Mouse (Mus musculus) kidney, postnatal 0 days (tissue): ENCODE data around the gene Fam98a. TPM values are rescaled to one million over a fixed set of nuclear protein-coding genes. Genes with fewer than 3 reads are reported as not detected.

Experiments
- ATAC-seq: fragments of 200-750 bp; cut with Nextera tagmentation; replicated peaks from 2 replicates; pipeline ENCODE4 v1.8.0; 2017; ENCODE audit warnings: low read depth, moderate number of reproducible peaks, moderate TSS enrichment, moderate library complexity; ENCODE audit not compliant: low FRiP score
- DNase-seq: peaks from one replicate; pipeline ENCODE4 v3.0.0-alpha.2; 2016; ENCODE audit warnings: low spot score
- H3K27ac ChIP-seq: fragments of 300-500 bp; sonication (generic); 2 replicates; pipeline ENCODE4 v1.5.1; 2014; ENCODE audit warnings: mild to moderate bottlenecking
- H3K27me3 ChIP-seq: fragments of 300-500 bp; sonication (generic); 2 replicates; pipeline ENCODE4 v1.6.1; 2014; ENCODE audit warnings: low read length, mixed read lengths; ENCODE audit not compliant: insufficient read depth
- H3K36me3 ChIP-seq: fragments of 300-500 bp; sonication (generic); 2 replicates; pipeline ENCODE4 v1.6.1; 2014; ENCODE audit warnings: low read length, mixed read lengths; ENCODE audit not compliant: insufficient read depth
- H3K4me1 ChIP-seq: fragments of 300-500 bp; sonication (generic); replicated peaks from 2 replicates; pipeline ENCODE4 v1.6.1; 2014; ENCODE audit warnings: antibody characterized with exemption, low read length, mixed read lengths; ENCODE audit not compliant: insufficient read depth
- H3K4me2 ChIP-seq: fragments of 300-500 bp; sonication (generic); 2 replicates; pipeline ENCODE4 v1.6.1; 2014; ENCODE audit warnings: mild to moderate bottlenecking, low read length, moderate library complexity, mixed read lengths
- H3K4me3 ChIP-seq: fragments of 300-500 bp; sonication (generic); replicated peaks from 2 replicates; pipeline ENCODE4 v1.5.1; 2014; ENCODE audit warnings: low read depth, low read length
- H3K9ac ChIP-seq: fragments of 300-500 bp; sonication (generic); 2 replicates; pipeline ENCODE4 v1.6.1; 2014; ENCODE audit warnings: low read depth, low read length
- H3K9me3 ChIP-seq: fragments of 300-500 bp; sonication (generic); replicated peaks from 2 replicates; pipeline ENCODE4 v1.6.1; 2016; ENCODE audit warnings: low read length, inconsistent platforms, mixed read lengths
- CTCF ChIP-seq: IDR thresholded peaks from 2 replicates; pipeline ENCODE4 v1.5.1; 2016; ENCODE audit warnings: antibody characterized with exemption, low read depth, mild to moderate bottlenecking, moderate library complexity
- WGBS: fragments of 180-500 bp; shearing (Covaris S2); extraction: QIAGEN DNeasy Blood & Tissue Kit; methylation state at CpG from one replicate; pipeline ENCODE4 v1.1.7; 2014; 5-methylcytosine and 5-hydroxymethylcytosine counted together
- polyA plus RNA-seq: library from polyadenylated mRNA; unstranded; fragments of >200 nt; fragmentation: Nextera tagmentation; extraction: Ambion mirVana; gene quantifications from 2 replicates; pipeline ENCODE4 v1.2.1, GENCODE M21; 2015

Gene Fam98a
- polyA plus RNA-seq, 1 experiment from 2014 or later: 23.8 TPM

- peak; percentile 18 for ATAC-seq
- H3K27me3 ChIP-seq: no peaks in the 10 kb centered on the region
- H3K4me1 ChIP-seq: 0 out of 2 replicates have a peak, but pooled peaks cover 3% of the 10 kb centered on the region
- H3K9me3 ChIP-seq: no peaks in the 10 kb centered on the region
- 37% methylated on average over 11 of the region's 11 CpGs for WGBS
- DNase-seq: peak; percentile 35
- peak overlapping the region; percentile 76 for H3K27ac ChIP-seq
- peak overlapping the region; percentile 73 for H3K4me2 ChIP-seq
- H3K4me3 ChIP-seq: peak overlapping the region; percentile 68
- TF ChIP-seq CTCF: no peak
- H3K9ac ChIP-seq: peak overlapping the region; percentile 64
- H3K36me3 ChIP-seq: 0 out of 2 replicates have a peak, but pooled peaks cover 5% of the 10 kb centered on the region
Observed at GRCm38 (mm10) chr17:75550771-75551413, 854 bp downstream of the Fam98a start.

DNA sequence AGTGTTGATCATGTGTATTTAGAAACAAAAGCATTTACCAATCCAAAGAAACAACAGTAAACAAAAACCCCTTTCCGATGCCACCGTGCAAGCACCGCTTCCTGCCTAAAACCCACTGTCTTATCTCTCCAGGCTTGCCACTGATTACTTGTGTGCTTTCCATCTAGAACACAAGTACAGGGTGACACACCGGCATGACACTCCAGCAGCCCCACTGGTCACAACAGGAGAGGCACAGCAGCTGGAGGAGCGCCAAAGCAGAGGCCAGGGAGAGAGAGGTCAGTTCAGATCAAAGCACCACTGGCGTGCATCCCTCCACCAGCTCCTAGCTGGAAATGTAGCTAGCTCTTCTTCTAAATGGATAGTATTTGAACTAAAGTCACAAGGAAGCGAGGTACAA, 7.5 kb downstream of the Fam98a start:
- no peak for ATAC-seq
- H3K36me3 ChIP-seq: peaks cover 34% of the 10 kb centered on the region
- no peak for DNase-seq

DNA sequence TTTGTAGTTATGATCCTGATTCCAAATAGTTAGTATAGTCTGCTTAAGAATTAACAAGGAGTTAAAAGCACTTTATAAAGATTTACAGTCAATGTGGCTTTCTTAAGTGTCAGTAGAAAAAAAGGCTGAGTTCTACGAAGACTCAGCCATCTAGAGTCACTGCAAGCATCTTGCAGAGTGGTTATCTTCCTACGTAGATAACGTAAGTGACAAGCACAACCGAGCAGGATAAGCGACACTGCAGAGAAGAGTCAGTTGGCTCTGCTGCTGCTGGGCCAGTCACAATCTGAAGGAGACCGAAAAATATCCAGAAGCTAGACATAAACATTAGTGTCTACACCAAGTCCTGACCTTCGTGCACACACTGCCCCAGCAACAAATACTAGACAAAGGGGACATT, 8.3 kb downstream of the Fam98a start:
- Histone ChIP-seq H3K4me2 (no peak overlapping the region), H3K9ac (no peak overlapping the region), H3K4me3 (no peak overlapping the region), H3K36me3 (peaks cover 41% of the 10 kb centered on the region), H3K27me3 (no peaks in the 10 kb centered on the region), H3K9me3 (no peaks in the 10 kb centered on the region), H3K4me1 (no peaks in the 10 kb centered on the region), H3K27ac (no peak overlapping the region)
- no peak for DNase-seq
- 75% methylated on average over 7 of the region's 7 CpGs for WGBS
- no peak for ATAC-seq
- no peak for TF ChIP-seq CTCF

More for the DNA sequence above, 7.5 kb downstream of the Fam98a start:
- Histone ChIP-seq H3K4me2 (no peak overlapping the region), H3K4me3 (no peak overlapping the region), H3K27ac (no peak overlapping the region), H3K9ac (no peak overlapping the region), H3K4me1 (no peaks in the 10 kb centered on the region), H3K27me3 (no peaks in the 10 kb centered on the region), H3K9me3 (no peaks in the 10 kb centered on the region)
- WGBS: 83% methylated on average over 7 of the region's 7 CpGs
- no peak for TF ChIP-seq CTCF

- no peak for ATAC-seq
- Histone ChIP-seq H3K27me3 (no peaks in the 10 kb centered on the region), H3K9ac (no peak overlapping the region), H3K4me2 (no peak overlapping the region), H3K27ac (no peak overlapping the region), H3K4me3 (no peak overlapping the region), H3K4me1 (no peaks in the 10 kb centered on the region), H3K36me3 (peaks cover 39% of the 10 kb centered on the region), H3K9me3 (no peaks in the 10 kb centered on the region)
- 69% methylated on average over 5 of the region's 5 CpGs for WGBS
- no peak for TF ChIP-seq CTCF
- no peak for DNase-seq
Observed at GRCm38 (mm10) chr17:75539841-75540240, 11.9 kb downstream of the Fam98a start.

GRCm38 (mm10) chr17:75539130-75539529, 12.6 kb downstream of the Fam98a start:
- no peaks in the 10 kb centered on the region for H3K27me3 ChIP-seq
- no peak for DNase-seq
- H3K4me1 ChIP-seq: no peaks in the 10 kb centered on the region
- 79% methylated on average over 6 of the region's 6 CpGs for WGBS
- H3K9ac ChIP-seq: no peak overlapping the region
- H3K36me3 ChIP-seq: peaks cover 34% of the 10 kb centered on the region
- ATAC-seq: no peak
- TF ChIP-seq CTCF: no peak
- H3K4me2 ChIP-seq: no peak overlapping the region
- no peaks in the 10 kb centered on the region for H3K9me3 ChIP-seq
- H3K27ac ChIP-seq: no peak overlapping the region
- H3K4me3 ChIP-seq: no peak overlapping the region

DNA sequence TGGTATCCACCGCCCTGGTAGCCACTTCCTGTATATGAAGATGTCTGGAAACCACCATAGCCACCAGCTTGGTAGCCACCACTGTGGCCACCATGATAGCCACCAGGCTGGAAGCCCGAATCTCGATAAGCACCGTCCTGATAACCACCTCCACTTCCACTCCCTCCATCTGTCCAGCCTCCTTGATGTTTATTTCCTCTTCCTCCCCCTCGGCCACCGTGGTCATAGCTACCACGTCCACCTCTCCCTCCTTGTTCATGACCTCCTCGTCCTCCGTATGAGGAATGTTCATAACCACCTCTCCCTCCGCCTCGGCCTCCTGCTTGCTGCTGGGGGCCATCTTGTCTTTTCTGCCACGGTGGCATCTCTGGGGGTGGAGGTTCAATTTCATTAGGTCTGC, 13.3 kb downstream of the Fam98a start:
- Histone ChIP-seq H3K4me3 (no peak overlapping the region), H3K9ac (no peak overlapping the region), H3K4me2 (no peak overlapping the region), H3K36me3 (peaks cover 32% of the 10 kb centered on the region; the same call in 1 of the 2 replicates), H3K27me3 (no peaks in the 10 kb centered on the region), H3K27ac (no peak overlapping the region), H3K4me1 (no peaks in the 10 kb centered on the region), H3K9me3 (no peaks in the 10 kb centered on the region)
- ATAC-seq (no peak), DNase-seq (no peak)
- no peak for TF ChIP-seq CTCF
- WGBS: 86% methylated on average over 12 of the region's 12 CpGs
